Mouse (Mus musculus) Patski (cell line): ENCODE results near the gene Cnn2. TPM values are rescaled to one million over a fixed set of nuclear protein-coding genes. Genes with fewer than 3 reads are reported as not detected.
A peak's percentile ranks its signal among the peaks of the same experiment; 100 is the strongest.

Experiments
- ATAC-seq: fragments of 100-300 bp; one replicate; pipeline ENCODE4 v1.8.0; 2021
- CTCF ChIA-PET: fragments of 350-600 bp; sonication (Branson Sonifier 250); formaldehyde crosslinking; loops from one replicate; lab custom pipeline; 2022; ENCODE audit warnings: inconsistent platforms; lab: Charles Lee
- POLR2A ChIA-PET: fragments of 350-600 bp; sonication (Branson Sonifier 250); formaldehyde crosslinking; loops from one replicate; lab custom pipeline; 2022; ENCODE audit warnings: antibody characterized with exemption, inconsistent platforms; lab: Charles Lee
- DNase-seq: peaks from one replicate; pipeline ENCODE4 v3.0.0-alpha.2; 2011; ENCODE audit warnings: low read depth, low spot score
- H3K27me3 ChIP-seq: fragments of 371-371 bp; one replicate; pipeline ENCODE4 v1.5.1; 2021
- CTCF ChIP-seq: fragments of 100-300 bp; IDR thresholded peaks from one replicate; pipeline ENCODE4 v1.5.1; 2021
- in situ Hi-C: fragments of 300-500 bp; cut with MboI; formaldehyde crosslinking; loops from 3 replicates; pipeline ENCODE4 v1.11.1; 2018; ENCODE audit warnings: low pct_unique_long_range_greater_than_20kb, mixed read lengths
- polyA plus RNA-seq: library from polyadenylated mRNA; unstranded; gene quantifications from one replicate; pipeline ENCODE4 v1.2.3, GENCODE M21; 2021

The Cnn2 gene
- polyA plus RNA-seq, 1 experiment from 2014 or later = 393 TPM

DNA sequence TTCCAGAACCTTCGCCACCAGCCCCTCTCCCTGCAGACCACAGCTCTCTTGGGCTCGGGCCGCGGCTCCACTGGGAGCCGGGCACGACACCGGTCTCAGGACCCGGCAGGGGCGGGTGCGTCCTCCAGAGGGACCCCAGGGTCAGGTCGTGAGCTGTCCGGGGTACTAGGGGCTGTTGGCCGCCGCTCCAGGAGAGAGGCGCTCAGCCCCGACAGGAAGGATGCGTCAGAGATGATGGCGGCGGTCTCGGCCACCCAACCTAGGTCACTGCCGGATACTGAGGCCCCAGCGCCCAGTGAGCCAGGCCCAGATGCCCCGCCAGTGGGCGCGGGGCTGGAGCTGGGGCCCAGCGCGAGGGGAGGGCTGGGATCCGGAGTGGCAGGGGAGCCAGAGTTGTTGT, 11.1 kb upstream of the Cnn2 start:
- CTCF ChIA-PET = no interaction called here
- no peak for ATAC-seq

DNA sequence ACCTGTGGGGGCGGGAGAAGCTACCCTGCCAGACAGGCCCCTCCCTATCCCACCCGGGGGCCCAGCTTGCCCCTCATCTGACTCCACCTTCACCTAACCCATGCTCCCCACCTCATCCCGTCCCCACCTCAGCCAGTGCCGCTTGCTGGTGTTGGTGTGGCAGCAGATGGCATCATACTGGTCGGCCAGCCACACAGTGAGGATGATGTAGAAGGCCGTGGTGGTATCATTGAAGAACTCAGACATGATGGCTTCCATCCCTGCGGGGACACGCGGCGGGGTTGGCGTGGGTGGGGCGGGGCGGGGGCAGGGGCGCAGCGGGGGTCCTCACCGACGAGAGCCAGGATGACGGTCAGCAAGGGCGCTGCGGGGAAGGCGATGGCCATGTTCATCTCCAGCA, 10.3 kb upstream of the Cnn2 start:
- ChIA-PET POLR2A (no interaction called here), CTCF (no interaction called here)
- DNase-seq (no peak), ATAC-seq (no peak)
- H3K27me3 ChIP-seq = no peaks in the 10 kb centered on the region
- in situ Hi-C loops = no loop called here
- no peak for TF ChIP-seq CTCF

More for the DNA sequence above, 11.1 kb upstream of the Cnn2 start:
- POLR2A ChIA-PET = no interaction called here
- DNase-seq = no peak
- H3K27me3 ChIP-seq = no peaks in the 10 kb centered on the region
- TF ChIP-seq CTCF = no peak
- in situ Hi-C loops = no loop called here

DNA sequence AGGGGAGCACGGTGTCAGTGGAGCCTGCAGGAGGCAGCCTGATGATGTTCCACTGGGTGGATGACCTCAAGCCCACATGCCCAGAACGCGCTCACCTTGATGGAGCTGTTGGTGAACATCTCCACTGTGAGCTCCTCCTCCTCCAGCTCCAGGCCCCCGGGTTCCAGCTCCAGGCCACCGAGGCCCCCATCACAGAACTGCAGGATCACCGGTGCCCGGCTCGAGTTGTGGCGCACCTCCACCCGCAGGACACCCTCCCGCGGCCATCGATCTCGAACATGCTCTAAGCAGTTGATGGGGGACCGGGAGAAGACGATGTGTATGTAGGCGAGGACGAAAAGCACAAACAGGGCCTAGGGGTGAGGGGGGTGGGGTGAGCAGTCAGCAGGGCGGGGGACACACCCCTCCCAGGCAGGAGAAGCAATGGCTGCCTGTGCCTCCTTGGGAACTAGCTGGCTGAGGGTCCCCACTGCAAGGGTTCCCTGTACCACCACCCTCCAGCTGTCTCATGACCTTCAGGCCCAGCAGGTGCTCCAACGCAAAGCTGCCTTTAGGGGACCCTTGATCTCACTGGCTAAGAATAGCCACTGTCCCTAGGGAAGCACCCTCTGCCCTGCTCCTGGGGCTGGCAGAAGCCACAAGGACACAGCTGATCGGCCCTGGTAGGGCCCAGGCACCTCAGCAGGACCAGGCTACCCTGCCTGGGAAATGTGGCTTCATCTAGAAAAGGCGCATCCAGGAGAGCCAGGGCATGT, 8.8 kb upstream of the Cnn2 start:
- TF ChIP-seq CTCF = no peak
- POLR2A ChIA-PET = interaction anchor here (1.2 kb wide), 1 partner anchor 19 kb away, joined by 4 read pairs; no protein-coding TSS in a partner anchor
- ATAC-seq (no peak), DNase-seq (no peak)
- CTCF ChIA-PET = interaction anchor here (0.7 to 1.8 kb wide), 2 partner anchors 19 to 20 kb away, joined by 3 to 5 read pairs; partner anchors contain the start of gene Wdr18
- no peaks in the 10 kb centered on the region for H3K27me3 ChIP-seq
- in situ Hi-C loops = loop anchor here (10.0 kb wide), 1 partner anchor 275 kb away; no protein-coding TSS in a partner anchor

DNA sequence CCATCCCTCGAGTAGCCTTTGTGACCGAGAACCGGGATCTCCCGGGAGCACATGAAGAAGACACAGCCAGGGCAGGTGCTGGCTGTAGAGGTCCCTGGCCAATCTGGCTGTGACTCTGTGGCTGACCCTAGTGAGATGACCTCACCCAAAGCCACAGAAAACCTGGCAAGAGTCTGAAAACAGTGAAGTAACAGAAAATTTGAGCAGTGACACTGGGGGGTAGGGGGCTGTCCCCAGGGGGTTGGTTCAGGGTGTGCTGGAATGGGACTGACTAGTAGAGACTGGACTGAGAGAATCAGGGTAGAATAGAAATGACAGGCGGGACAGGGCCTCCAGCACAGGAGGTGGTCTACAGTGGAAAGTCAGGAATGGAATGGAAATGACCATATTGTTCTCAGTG, 5.2 kb upstream of the Cnn2 start:
- ATAC-seq = no peak

DNA sequence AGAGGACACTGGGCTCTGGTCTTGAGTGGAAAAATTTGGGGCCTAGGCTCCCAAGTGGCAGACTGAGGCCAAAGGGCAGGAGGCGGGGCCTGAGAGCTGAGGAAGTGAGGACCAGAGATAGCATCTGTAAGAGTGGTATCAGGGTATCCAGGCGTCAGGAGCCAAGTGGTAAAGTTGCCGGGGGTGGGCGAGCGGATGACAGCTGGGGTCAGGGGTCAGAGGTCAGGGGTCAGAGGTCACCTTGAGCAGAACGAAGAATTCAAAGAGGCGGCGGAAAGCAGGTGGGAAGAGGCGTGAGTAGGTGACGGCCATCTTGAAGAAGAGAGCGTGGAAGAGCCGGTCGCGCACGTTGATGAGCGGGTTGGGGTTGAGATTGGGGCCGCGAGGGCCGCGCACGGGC, 4.7 kb upstream of the Cnn2 start:
- ChIA-PET POLR2A (interaction anchor here (1.0 to 1.6 kb wide), 4 partner anchors 12 to 136 kb away, joined by 3 to 11 read pairs (median 4); no protein-coding TSS in a partner anchor), CTCF (interaction anchor here (1.3 to 3.9 kb wide), 10 partner anchors 9 to 182 kb away, joined by 3 to 46 read pairs (median 5); partner anchors contain the start of genes Cbarp, Cirbp and Med16)
- TF ChIP-seq CTCF = no peak
- DNase-seq (no peak), ATAC-seq (no peak)
- in situ Hi-C loops = loop anchor here (10.0 kb wide), 1 partner anchor 271 kb away; no protein-coding TSS in a partner anchor
- no peaks in the 10 kb centered on the region for H3K27me3 ChIP-seq

More for the DNA sequence above, 5.2 kb upstream of the Cnn2 start:
- no peaks in the 10 kb centered on the region for H3K27me3 ChIP-seq
- TF ChIP-seq CTCF = no peak
- in situ Hi-C loops = loop anchor here (10.0 kb wide), 1 partner anchor 272 kb away; no protein-coding TSS in a partner anchor
- ChIA-PET POLR2A (interaction anchor here (0.8 to 1.5 kb wide), 2 partner anchors 14 to 158 kb away, joined by 4 read pairs; partner anchors contain the start of gene Cbarp), CTCF (interaction anchor here (1.2 to 1.9 kb wide), 2 partner anchors 10 to 23 kb away, joined by 4 read pairs; partner anchors contain the start of gene Wdr18)
- DNase-seq = no peak

DNA sequence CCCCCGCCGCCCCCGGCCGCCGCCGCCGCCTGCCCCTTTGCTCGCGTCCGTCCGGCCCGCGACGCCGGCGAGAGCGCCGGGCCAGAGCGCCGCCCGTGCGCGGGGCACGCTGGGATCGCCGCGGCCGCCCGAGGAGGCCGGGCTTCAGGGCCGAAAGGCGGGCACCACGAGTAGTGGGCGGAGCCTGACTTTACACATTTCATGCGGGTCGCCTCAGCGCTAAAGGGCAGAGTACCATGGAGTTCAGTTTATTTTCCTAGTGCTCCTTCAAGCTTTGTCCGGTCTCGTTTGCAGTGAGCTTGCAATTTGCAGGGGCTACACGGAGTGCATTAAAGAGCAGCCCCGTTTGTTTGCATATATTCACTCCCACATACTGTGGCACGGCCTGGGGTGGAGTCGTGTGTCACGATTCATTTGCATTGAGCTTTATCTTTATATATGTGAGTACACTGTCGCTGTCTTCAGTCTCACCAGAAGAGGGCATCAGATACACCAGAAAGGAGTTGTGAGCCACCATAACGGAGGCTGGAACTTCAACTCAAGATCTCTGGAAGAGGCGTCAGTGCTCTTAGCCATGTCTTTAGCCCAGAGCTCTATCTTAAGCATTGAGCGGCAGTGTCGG, 4.1 kb upstream of the Cnn2 start, which contains the start of gene Tmem259:
Gene Tmem259, minus strand, starts transcription at position 136 of the 622 bp plus-strand sequence.
- ChIA-PET POLR2A (interaction anchor here (0.6 to 1.6 kb wide), 10 partner anchors 11 to 157 kb away, joined by 3 to 11 read pairs (median 4); partner anchors contain the start of gene Polr2e), CTCF (interaction anchor here (0.7 to 3.9 kb wide), 19 partner anchors 9 to 182 kb away, joined by 3 to 46 read pairs (median 4); partner anchors contain the start of genes Cbarp, Cirbp, Med16 and Wdr18)
- H3K27me3 ChIP-seq = no peaks in the 10 kb centered on the region
- DNase-seq = peak; percentile 84
- in situ Hi-C loops = loop anchor here (10.0 kb wide), 1 partner anchor 270 kb away; no protein-coding TSS in a partner anchor
- no peak for TF ChIP-seq CTCF
- ATAC-seq = peak; percentile 45

DNA sequence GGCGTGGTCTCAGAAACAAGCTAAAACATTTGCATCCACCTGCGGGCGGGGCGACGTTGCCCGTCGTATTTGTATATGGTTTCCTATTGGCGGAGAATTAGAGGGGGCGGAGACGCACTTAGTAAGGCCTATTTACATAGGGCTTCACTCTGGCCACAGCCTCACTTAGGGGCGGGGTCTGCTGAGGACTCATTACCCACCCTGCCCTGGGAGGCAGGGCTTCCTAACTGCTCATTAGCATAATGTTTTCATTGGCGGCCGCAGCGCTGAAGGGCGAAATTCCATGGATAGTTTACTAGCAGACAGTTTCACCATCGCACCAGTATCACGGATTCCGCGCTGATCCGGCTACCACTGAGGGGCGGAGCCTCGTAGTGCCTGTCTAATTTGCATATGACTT, 3.5 kb upstream of the Cnn2 start:
- POLR2A ChIA-PET = interaction anchor here (0.5 to 1.6 kb wide), 14 partner anchors 9 to 156 kb away, joined by 3 to 11 read pairs (median 3); partner anchors contain the start of genes Polr2e and Sbno2
- TF ChIP-seq CTCF = no peak
- ATAC-seq = peak; percentile 86

DNA sequence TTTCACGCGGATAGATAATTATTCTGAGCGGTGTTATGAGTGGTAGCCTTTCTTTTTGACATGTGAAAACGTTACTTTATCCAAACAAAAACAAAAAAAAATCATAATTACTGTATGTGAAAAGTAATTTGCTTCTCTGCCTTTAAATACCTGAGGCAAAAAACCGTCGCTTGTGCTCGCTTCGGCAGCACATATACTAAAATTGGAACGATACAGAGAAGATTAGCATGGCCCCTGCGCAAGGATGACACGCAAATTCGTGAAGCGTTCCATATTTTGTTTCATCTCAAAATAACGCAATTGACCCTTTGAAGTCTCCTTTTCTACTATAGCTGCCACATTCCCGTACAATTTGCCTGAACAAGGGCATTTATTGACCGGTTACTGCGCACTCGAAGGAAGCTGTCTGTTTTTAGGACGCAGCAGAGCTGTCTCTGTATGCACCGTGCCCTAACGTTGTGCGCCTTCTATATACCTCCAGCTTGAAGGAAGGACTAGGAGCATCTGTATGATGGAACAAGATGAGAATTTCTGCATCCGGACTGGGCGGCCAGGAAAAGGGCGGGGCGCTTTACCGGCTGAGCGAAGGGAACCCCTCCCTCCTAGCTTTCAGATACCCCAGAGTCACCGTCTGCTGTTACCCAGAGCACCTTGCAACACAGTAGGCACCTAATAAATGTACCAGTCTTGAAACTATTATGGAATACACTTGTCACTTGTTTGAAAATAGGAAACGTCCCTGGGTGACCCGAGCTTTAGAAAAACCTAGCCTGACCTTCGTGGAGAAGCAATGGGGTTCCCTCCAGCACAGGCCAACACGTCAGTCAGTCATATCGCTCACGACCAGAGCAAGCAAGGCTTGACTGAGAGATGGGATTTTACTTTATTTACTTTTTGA, 2.8 kb upstream of the Cnn2 start:
- no peak for TF ChIP-seq CTCF
- in situ Hi-C loops = loop anchor here (5.0 to 10.0 kb wide), 4 partner anchors 87 to 269 kb away; partner anchors contain the start of gene Cbarp
- DNase-seq = no peak
- ChIA-PET CTCF (interaction anchor here (1.0 to 3.9 kb wide), 18 partner anchors 11 to 180 kb away, joined by 3 to 46 read pairs (median 4); partner anchors contain the start of genes Cbarp, Cirbp, Med16 and Wdr18), POLR2A (interaction anchor here (0.5 to 1.6 kb wide), 14 partner anchors 9 to 179 kb away, joined by 3 to 6 read pairs (median 3); partner anchors contain the start of genes Cbarp and Sbno2)
- ATAC-seq = no peak
- no peaks in the 10 kb centered on the region for H3K27me3 ChIP-seq

More for the DNA sequence above, 3.5 kb upstream of the Cnn2 start:
- in situ Hi-C loops = loop anchor here (5.0 to 10.0 kb wide), 4 partner anchors 87 to 270 kb away; partner anchors contain the start of gene Cbarp
- no peaks in the 10 kb centered on the region for H3K27me3 ChIP-seq
- peak; percentile 97 for DNase-seq
- CTCF ChIA-PET = interaction anchor here (1.0 to 3.9 kb wide), 20 partner anchors 8 to 181 kb away, joined by 3 to 46 read pairs (median 4); partner anchors contain the start of genes Cbarp, Cirbp, Med16 and Wdr18
